Mouse (Mus musculus) spleen, adult 18-20 months (tissue): Measurements from ENCODE around the gene Bbof1.

Experiments
- DNase-seq, 2 experiments: peaks; one replicate each; pipeline ENCODE4 v3.0.0; 2022; ENCODE audit warnings: mixed read lengths in 2 of 2

The Bbof1 gene

GRCm38 (mm10) chr12:84481251-84481650 is 72.4 kb downstream of the Bbof1 start:
- no peak for DNase-seq

DNA sequence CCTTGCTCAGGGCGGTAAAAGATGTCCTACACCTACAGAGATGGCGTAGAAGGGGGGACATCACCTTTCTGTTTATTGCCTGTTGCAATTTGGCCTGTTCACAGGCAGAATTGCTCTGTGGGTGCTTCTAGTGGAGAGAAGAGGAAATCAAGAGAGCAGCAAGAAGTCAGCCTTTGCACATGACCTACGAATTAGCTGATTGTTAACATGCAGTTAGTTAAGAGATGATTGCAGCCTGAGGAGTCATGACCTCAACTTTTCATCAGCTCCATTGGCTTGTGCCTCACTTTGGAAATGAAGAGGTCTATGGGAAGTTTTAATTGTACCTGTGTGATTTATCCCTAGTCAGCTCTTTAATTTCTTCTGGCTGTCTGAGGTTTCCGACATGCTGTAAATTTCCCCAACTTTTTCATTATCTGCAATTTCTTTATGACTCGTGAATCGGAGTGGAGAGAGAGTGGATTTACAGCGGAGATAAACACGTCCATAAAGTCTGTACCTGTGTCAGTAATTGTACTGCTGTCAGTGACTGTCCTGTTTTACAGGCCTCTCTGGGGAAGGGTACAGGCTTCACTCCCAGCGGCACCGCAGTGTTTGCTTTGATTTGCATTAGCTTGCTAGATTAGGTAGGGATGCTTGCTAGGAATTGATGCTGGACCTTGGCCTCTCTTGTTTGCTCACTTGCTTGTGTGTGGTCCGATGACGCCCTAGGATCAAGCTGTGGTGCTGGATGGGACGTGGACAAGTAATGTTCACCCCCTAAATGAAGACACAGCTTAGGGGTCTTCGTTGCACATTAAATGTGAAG is 74.1 kb downstream of the Bbof1 start:
- DNase-seq, result no peak

GRCm38 (mm10) chr12:84487324-84488056 is 78.6 kb downstream of the Bbof1 start:
- DNase-seq, result no peak
